Mouse (Mus musculus) lung, postnatal 25 days (tissue): Measurements from ENCODE around the gene Hist1h4k.
"Not testable (repeated sequence)": the region's sequence is repeated elsewhere in the genome, so short reads cannot be mapped to it uniquely, and the experiment has no call there.

ENCODE experiments used
- DNase-seq: peaks from one replicate; pipeline ENCODE4 v3.0.0; 2022; ENCODE audit warnings: low spot score

Hist1h4k gene

DNA sequence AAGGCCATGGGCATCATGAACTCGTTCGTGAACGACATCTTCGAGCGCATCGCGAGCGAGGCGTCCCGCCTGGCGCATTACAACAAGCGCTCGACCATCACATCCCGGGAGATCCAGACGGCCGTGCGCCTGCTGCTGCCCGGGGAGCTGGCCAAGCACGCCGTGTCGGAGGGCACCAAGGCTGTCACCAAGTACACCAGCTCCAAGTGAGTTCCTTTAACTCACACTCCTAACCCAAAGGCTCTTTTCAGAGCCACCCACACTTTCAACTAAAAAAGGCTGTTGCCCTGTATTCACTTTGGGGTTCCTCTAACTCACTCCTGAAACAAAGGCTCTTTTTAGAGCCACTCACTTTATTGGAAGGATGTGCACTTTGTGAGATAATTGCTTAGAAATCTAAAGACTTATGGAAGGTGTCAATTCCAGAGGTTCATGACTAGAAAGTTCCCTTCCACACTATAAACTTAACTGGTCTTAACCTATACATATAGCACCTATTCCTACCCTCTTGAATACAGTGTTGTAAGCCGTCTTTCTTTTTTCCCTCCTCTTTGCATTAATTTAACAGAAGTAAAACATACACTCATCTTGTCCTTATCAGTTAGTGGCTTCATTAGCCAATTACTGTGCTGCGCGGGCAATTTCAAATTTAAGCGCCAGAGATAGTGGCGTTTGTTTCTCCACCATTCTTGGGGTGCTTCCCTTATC, 4.1 kb upstream of the Hist1h4k start:
- DNase-seq, result not testable (repeated sequence)

DNA sequence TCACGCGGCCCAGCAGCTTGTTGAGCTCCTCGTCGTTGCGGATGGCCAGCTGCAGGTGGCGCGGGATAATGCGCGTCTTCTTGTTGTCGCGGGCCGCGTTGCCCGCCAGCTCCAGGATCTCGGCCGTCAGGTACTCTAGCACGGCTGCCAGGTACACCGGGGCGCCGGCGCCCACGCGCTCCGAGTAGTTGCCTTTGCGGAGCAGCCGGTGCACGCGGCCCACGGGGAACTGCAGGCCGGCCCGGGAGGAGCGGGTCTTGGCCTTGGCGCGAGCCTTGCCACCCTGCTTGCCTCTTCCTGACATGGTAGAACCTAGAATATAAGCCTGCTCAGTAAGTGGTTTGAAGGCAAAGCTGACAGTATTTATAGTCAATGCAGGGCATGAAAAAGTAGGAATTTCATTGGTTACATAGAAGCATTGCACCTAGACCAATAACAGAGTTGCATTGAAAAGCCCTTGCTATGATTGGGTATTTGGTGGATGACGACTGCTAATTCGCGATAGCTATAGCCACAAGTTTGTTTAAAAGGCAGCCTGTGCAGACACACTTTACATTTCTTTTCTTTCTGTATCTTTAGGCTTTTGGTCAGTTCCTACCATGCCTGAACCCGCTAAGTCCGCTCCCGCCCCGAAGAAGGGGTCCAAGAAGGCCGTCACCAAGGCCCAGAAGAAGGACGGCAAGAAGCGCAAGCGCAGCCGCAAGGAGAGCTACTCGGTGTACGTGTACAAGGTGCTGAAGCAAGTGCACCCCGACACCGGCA, 3.4 kb upstream of the Hist1h4k start, which contains the start of the genes Hist1h2ak and Hist1h2bn:
Gene Hist1h2ak, minus strand, starts transcription at position 304 of the 762 bp plus-strand sequence.
Gene Hist1h2bn, plus strand, starts transcription at position 600 of the 762 bp plus-strand sequence.
- DNase-seq, result peak; percentile 91

DNA sequence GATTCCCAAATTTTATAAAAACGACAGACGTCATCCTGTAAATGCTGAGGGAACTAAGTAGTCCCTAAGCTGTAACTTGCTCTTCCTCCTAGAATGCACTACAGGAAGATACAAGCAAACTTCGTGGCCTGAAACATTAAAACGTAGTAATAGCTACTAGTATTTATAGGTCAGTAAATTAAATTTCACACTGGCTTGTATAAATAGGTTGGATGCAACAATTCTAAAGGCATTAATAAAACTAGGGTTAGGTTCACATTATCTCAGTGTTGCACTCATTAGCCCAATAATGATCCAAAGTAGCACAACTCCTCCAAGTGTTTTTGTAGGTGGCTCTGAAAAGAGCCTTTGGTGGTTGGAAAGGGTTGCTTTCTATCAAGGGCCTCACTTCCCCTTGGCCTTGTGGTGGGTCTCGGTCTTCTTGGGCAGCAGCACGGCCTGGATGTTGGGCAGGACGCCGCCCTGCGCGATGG, 2.8 kb upstream of the Hist1h4k start:
- DNase-seq, result no peak

GRCm38 (mm10) chr13:21752356-21752755, 2.1 kb upstream of the Hist1h4k start:
- DNase-seq, result no peak

- no peak for DNase-seq
Measured at GRCm38 (mm10) chr13:21751827-21752226, 1.5 kb upstream of the Hist1h4k start.

DNA sequence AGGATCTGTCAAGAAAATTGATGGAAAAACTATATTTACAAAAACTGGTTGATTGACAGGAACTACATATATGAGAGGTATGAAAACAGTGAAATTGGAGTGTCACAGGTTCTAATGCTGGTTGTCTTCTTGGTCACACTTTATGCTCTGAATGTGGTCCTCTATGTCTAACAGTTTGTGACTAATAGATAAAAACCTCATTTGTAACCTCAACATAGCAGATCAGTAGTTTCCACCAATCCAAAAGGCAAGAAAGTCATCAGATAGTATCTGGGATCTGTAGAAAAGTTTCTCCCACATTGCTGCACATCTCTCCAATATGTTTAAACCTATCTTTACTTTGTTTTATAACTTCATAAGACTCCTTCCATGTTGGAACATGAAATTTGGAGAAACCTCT, 1.1 kb upstream of the Hist1h4k start:
- DNase-seq, result no peak

- no peak for DNase-seq
Measured at GRCm38 (mm10) chr13:21749387-21750158, 732 bp downstream of the Hist1h4k start.

GRCm38 (mm10) chr13:21745006-21745405, 5.3 kb downstream of the Hist1h4k start:
- no peak for DNase-seq

GRCm38 (mm10) chr13:21734906-21735767, 15.2 kb downstream of the Hist1h4k start, which contains the start of gene Hist1h4j:
Hist1h4j (plus strand) TSS chr13:21735064.
- DNase-seq, result peak; percentile 66

DNA sequence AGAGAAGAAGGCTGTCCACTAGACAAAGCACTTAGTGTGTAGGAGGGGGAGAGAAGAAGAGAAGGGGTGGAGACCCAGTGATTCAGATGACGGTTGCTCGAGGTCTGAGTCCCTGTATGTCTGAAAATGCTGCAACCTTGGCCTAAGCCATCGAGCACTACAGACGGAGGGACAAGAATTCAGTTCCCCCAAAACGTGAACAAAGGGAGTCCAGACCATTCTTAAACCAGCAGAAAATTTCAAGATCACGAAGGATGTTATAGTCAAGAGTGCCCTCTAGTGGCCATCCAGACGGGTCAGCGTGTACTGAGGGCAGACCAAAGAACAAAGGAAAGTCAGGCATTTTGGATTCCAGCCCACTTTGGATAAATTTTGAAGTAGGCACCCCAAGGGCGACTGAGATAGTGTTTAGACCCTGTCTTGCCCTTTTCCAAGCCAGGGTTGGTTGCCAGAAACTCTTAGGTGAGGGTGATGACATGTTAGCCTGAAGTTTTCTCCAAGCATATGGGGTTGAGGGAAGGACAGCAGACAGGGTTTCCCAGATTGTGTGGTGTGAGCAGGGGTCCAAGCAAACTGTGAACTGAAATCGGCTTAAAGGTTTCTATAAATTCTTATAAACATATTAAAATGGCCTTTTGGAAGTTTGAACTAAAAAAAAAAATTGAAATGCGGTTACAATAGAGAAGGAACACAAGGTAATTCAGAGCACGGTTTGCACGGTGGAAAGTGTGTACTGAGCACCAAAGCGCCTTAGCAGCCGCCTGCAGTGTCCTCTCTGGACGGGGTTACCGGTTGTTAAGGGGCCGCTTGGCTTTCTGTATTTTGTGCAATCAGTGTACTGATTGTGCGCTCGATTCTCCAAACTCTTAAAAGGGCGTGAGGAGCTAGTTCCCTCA, 16.0 kb downstream of the Hist1h4k start:
- DNase-seq, result peak; percentile 89

DNA sequence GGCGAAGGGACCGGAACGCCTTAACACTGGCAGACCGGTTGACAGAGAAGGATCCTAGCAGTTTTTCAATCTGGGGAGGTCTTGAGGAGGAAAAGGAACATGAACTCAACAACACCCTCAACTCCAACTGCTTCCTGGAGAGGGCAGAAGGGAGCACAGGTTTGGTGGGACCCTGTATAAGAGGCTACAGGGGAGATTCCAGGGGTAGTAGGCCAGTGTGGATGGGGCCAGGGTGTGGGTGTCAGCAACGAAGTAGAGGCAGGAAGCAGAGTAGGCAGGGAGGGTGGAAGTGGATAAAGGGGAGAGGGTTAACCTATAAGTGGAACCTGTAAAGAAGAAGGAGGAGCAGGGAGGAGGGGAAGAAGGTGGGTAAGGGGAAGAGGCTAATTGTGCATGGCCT, 16.8 kb downstream of the Hist1h4k start:
- no peak for DNase-seq

DNA sequence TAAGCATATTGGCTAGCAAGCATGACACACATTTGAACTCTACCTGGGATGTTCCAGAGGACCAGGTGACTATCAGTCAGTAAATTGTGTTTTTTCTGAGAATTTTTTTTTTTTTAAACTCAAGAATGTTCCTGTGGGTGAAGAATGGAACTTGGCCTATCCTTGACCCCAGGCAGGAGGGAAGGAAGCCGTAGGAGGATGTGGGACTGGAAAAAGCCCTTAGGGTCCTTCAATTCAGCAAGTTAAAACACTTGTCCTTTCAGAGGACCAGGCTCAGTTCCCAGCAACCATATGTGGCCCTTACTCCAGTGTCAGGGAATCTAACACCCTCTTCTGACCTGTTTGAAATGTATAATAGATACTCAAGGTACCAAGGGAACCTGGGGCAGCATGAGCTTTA, 20.8 kb downstream of the Hist1h4k start:
- DNase-seq, result no peak

- no peak for DNase-seq
Measured at GRCm38 (mm10) chr13:21727948-21728572, 22.2 kb downstream of the Hist1h4k start.

GRCm38 (mm10) chr13:21722993-21723836, 27.1 kb downstream of the Hist1h4k start:
- no peak for DNase-seq

GRCm38 (mm10) chr13:21722373-21722925, 27.9 kb downstream of the Hist1h4k start:
- no peak for DNase-seq

DNA sequence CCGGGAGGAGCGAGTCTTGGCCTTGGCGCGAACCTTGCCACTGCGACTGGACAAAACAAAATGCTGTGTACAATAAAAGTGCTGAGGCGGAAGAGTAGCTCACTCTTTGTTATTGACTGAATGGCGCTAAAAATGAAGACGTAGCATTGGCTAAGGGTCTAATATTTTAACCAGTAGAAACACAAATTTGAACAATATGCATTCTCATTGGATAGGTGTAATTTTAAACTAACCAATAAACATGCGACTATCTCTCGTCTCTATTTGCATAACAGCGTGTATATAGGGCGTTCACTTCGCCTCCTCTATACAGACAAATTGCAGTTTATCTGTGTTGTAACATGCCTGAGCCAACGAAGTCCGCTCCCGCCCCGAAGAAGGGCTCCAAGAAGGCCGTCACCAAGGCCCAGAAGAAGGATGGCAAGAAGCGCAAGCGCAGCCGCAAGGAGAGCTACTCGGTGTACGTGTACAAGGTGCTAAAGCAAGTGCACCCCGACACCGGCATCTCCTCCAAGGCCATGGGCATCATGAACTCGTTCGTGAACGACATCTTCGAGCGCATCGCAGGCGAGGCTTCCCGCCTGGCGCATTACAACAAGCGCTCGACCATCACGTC, 28.4 kb downstream of the Hist1h4k start, which contains the start of gene Hist1h2bm:
Gene Hist1h2bm, plus strand, starts transcription at position 288 of the 616 bp plus-strand sequence.
- peak; percentile 92 for DNase-seq

- DNase-seq, result not testable (repeated sequence)
Measured at GRCm38 (mm10) chr13:21721107-21721756, 29.1 kb downstream of the Hist1h4k start.
